Mouse (Mus musculus) heart, embryonic 10.5 days (tissue): ENCODE data around the gene Phldb2. TPM values are rescaled to one million over a fixed set of nuclear protein-coding genes. Genes with fewer than 3 reads are reported as not detected.

Experiments used
- DNase-seq: peaks from one replicate; pipeline ENCODE4 v3.0.0-alpha.2; 2017; ENCODE audit warnings: low spot score
- H3K27ac ChIP-seq: fragments of 300-500 bp; sonication (generic); 2 replicates; pipeline ENCODE4 v1.5.1; 2016; ENCODE audit warnings: mild to moderate bottlenecking
- H3K27me3 ChIP-seq: fragments of 300-500 bp; sonication (generic); 2 replicates; pipeline ENCODE4 v1.6.1; 2016; ENCODE audit warnings: mild to moderate bottlenecking; ENCODE audit not compliant: poor library complexity, insufficient read depth, severe bottlenecking
- H3K36me3 ChIP-seq: fragments of 300-500 bp; sonication (generic); 2 replicates; pipeline ENCODE4 v1.6.1; 2016; ENCODE audit warnings: mild to moderate bottlenecking, moderate library complexity
- H3K4me1 ChIP-seq: fragments of 300-500 bp; sonication (generic); 2 replicates; pipeline ENCODE4 v1.6.1; 2016; ENCODE audit warnings: mild to moderate bottlenecking
- H3K4me3 ChIP-seq: fragments of 300-500 bp; sonication (generic); 2 replicates; pipeline ENCODE4 v1.5.1; 2016; ENCODE audit warnings: mild to moderate bottlenecking, moderate library complexity
- H3K9me3 ChIP-seq: fragments of 300-500 bp; sonication (generic); 2 replicates; pipeline ENCODE4 v1.6.1; 2016; ENCODE audit warnings: mild to moderate bottlenecking, moderate library complexity
- WGBS: fragments of 180-500 bp; shearing (Covaris S2); methylation state at CpG from one replicate; pipeline ENCODE4 v1.1.7; 2016; 5-methylcytosine and 5-hydroxymethylcytosine counted together
- polyA plus RNA-seq: library from polyadenylated mRNA; unstranded; fragments of >200 nt; fragmentation: Nextera tagmentation; extraction: Ambion mirVana; gene quantifications from 2 replicates; pipeline ENCODE4 v1.2.1, GENCODE M21; 2016

Gene Phldb2
- polyA plus RNA-seq, 1 experiment from 2014 or later, result 45.8 TPM

GRCm38 (mm10) chr16:45756855-45757254, 196.5 kb downstream of the Phldb2 start:
- no peak for DNase-seq
- peaks cover 28% of the 10 kb centered on the region for H3K36me3 ChIP-seq

GRCm38 (mm10) chr16:45743591-45744144, 209.7 kb downstream of the Phldb2 start:
- Histone ChIP-seq H3K27ac (peak overlapping the region; percentile 98), H3K4me1 (peaks cover 17% of the 10 kb centered on the region), H3K27me3 (no peaks in the 10 kb centered on the region), H3K4me3 (peak overlapping the region; percentile 83; the same call in 1 of the 2 replicates), H3K9me3 (no peaks in the 10 kb centered on the region), H3K36me3 (peaks cover 16% of the 10 kb centered on the region)
- no peak for DNase-seq
- WGBS, result 70% methylated on average over 4 of the region's 4 CpGs

More at GRCm38 (mm10) chr16:45756855-45757254, 196.5 kb downstream of the Phldb2 start:
- no peak overlapping the region for H3K27ac ChIP-seq
- H3K4me1 ChIP-seq, result peaks cover 1% of the 10 kb centered on the region; the same call in 1 of the 2 replicates
- WGBS, result 39% methylated on average over 9 of the region's 9 CpGs
- H3K9me3 ChIP-seq, result no peaks in the 10 kb centered on the region
- no peak overlapping the region for H3K4me3 ChIP-seq
- no peaks in the 10 kb centered on the region for H3K27me3 ChIP-seq

- Histone ChIP-seq H3K27ac (peak within 1 kb of the TSS; percentile 98), H3K9me3 (no peaks in the 10 kb centered on the region), H3K36me3 (peaks cover 10% of the 10 kb centered on the region), H3K4me3 (peak within 1 kb of the TSS; percentile 83), H3K27me3 (no peaks in the 10 kb centered on the region), H3K4me1 (peaks cover 17% of the 10 kb centered on the region)
- WGBS, result under 1% methylated on average over 51 of the region's 51 CpGs
- peak; percentile 98 for DNase-seq
Observed at GRCm38 (mm10) chr16:45742615-45743476, 210.6 kb downstream of the Phldb2 start, which contains the start of gene Abhd10. Gene Abhd10, minus strand, starts transcription at chr16:45742955.

GRCm38 (mm10) chr16:45737880-45738279, 215.5 kb downstream of the Phldb2 start:
- H3K27me3 ChIP-seq, result no peaks in the 10 kb centered on the region
- H3K9me3 ChIP-seq, result no peaks in the 10 kb centered on the region
- DNase-seq, result no peak
- no peak overlapping the region for H3K27ac ChIP-seq
- H3K4me1 ChIP-seq, result peaks cover 11% of the 10 kb centered on the region
- no peak overlapping the region for H3K4me3 ChIP-seq
- H3K36me3 ChIP-seq, result peaks cover 44% of the 10 kb centered on the region
- WGBS, result 82% methylated on average over 8 of the region's 8 CpGs

- Histone ChIP-seq H3K36me3 (peaks cover 51% of the 10 kb centered on the region), H3K4me3 (no peak overlapping the region), H3K9me3 (no peaks in the 10 kb centered on the region), H3K27me3 (no peaks in the 10 kb centered on the region), H3K27ac (no peak overlapping the region), H3K4me1 (peaks cover 11% of the 10 kb centered on the region)
- no peak for DNase-seq
- WGBS, result 90% methylated on average over 3 of the region's 3 CpGs
Observed at GRCm38 (mm10) chr16:45736724-45737123, 216.7 kb downstream of the Phldb2 start.

- no peaks in the 10 kb centered on the region for H3K9me3 ChIP-seq
- 91% methylated on average over 5 of the region's 5 CpGs for WGBS
- no peak overlapping the region for H3K4me3 ChIP-seq
- H3K4me1 ChIP-seq, result peaks cover 8% of the 10 kb centered on the region
- DNase-seq, result no peak
- no peak overlapping the region for H3K27ac ChIP-seq
- H3K27me3 ChIP-seq, result no peaks in the 10 kb centered on the region
- peaks cover 43% of the 10 kb centered on the region for H3K36me3 ChIP-seq
Observed at GRCm38 (mm10) chr16:45729163-45729562, 224.2 kb downstream of the Phldb2 start.

- Histone ChIP-seq H3K9me3 (no peaks in the 10 kb centered on the region), H3K27ac (peak overlapping the region; percentile 84), H3K27me3 (no peaks in the 10 kb centered on the region), H3K36me3 (peaks cover 13% of the 10 kb centered on the region), H3K4me3 (peak overlapping the region; percentile 66), H3K4me1 (peaks cover 21% of the 10 kb centered on the region)
- DNase-seq, result no peak
- 3% methylated on average over 10 of the region's 10 CpGs for WGBS
Observed at GRCm38 (mm10) chr16:45724742-45725102, 228.7 kb downstream of the Phldb2 start.

- DNase-seq, result peak; percentile 80
- Histone ChIP-seq H3K4me3 (peak within 1 kb of the TSS; percentile 66), H3K9me3 (no peaks in the 10 kb centered on the region), H3K27ac (peak within 1 kb of the TSS; percentile 84), H3K4me1 (peaks cover 21% of the 10 kb centered on the region), H3K36me3 (peaks cover 8% of the 10 kb centered on the region), H3K27me3 (no peaks in the 10 kb centered on the region)
- WGBS, result under 1% methylated on average over 30 of the region's 30 CpGs
Observed at GRCm38 (mm10) chr16:45724061-45724741, 229.2 kb downstream of the Phldb2 start, which contains the start of gene Tagln3. Gene Tagln3, minus strand, starts transcription at chr16:45724608.

GRCm38 (mm10) chr16:45723172-45723901, 230.1 kb downstream of the Phldb2 start:
- Histone ChIP-seq H3K27me3 (no peaks in the 10 kb centered on the region), H3K27ac (peak overlapping the region; percentile 84), H3K36me3 (peaks cover 8% of the 10 kb centered on the region), H3K4me1 (peaks cover 21% of the 10 kb centered on the region), H3K9me3 (no peaks in the 10 kb centered on the region), H3K4me3 (peak overlapping the region; percentile 66)
- DNase-seq, result no peak
- 63% methylated on average over 6 of the region's 6 CpGs for WGBS

- peaks cover 21% of the 10 kb centered on the region for H3K4me1 ChIP-seq
- peaks cover 9% of the 10 kb centered on the region for H3K36me3 ChIP-seq
Observed at GRCm38 (mm10) chr16:45722460-45722951, 230.9 kb downstream of the Phldb2 start.

GRCm38 (mm10) chr16:45720022-45720630, 233.3 kb downstream of the Phldb2 start:
- DNase-seq, result no peak
- Histone ChIP-seq H3K9me3 (no peaks in the 10 kb centered on the region), H3K4me1 (peaks cover 21% of the 10 kb centered on the region), H3K27me3 (no peaks in the 10 kb centered on the region), H3K27ac (no peak overlapping the region), H3K36me3 (peaks cover 18% of the 10 kb centered on the region), H3K4me3 (no peak overlapping the region)
- WGBS, result 80% methylated on average over 10 of the region's 10 CpGs

More at GRCm38 (mm10) chr16:45722460-45722951, 230.9 kb downstream of the Phldb2 start:
- H3K9me3 ChIP-seq, result no peaks in the 10 kb centered on the region
- no peak for DNase-seq
- no peak overlapping the region for H3K27ac ChIP-seq
- 68% methylated on average over 3 of the region's 3 CpGs for WGBS
- H3K27me3 ChIP-seq, result no peaks in the 10 kb centered on the region
- no peak overlapping the region for H3K4me3 ChIP-seq

- no peaks in the 10 kb centered on the region for H3K27me3 ChIP-seq
Observed at GRCm38 (mm10) chr16:45718296-45718695, 235.1 kb downstream of the Phldb2 start.

More at GRCm38 (mm10) chr16:45718296-45718695, 235.1 kb downstream of the Phldb2 start:
- Histone ChIP-seq H3K36me3 (peaks cover 18% of the 10 kb centered on the region), H3K9me3 (no peaks in the 10 kb centered on the region), H3K4me3 (no peak overlapping the region), H3K27ac (no peak overlapping the region), H3K4me1 (0 out of 2 replicates have a peak, but pooled peaks cover 7% of the 10 kb centered on the region)
- DNase-seq, result no peak
- 87% methylated on average over 4 of the region's 4 CpGs for WGBS
